17 mouse cellular contexts compared by ENCODE assay signal in genomic region chr2:145881932-145882331, GRCm38 (mm10). TPM values are rescaled to one million over a fixed set of nuclear protein-coding genes. Genes with fewer than 3 reads are reported as not detected.
DNase-seq lines count a peak whose midpoint lies in the region; ATAC-seq and TF ChIP-seq lines count a peak whose summit lies in the region.
"Had no signal": no experiment of that assay in that cellular context is flagged by ENCODE, and none has a peak within 500 bp of the region (broad histone marks: within the 10 kb centered on the region; RNA-seq: fewer than 3 reads in every experiment).

No protein-coding gene starts in this region.

- no peak for TF ChIP-seq POLR2A in bone marrow macrophage, adult 2 months (IDR thresholded peaks at IDR 0.05; ENCODE audit: borderline replicate concordance, low read depth, low read length)

- WGBS in hindbrain, embryonic 11.5 days = 85% methylated on average over 5 of the region's 5 CpGs
- 83% methylated on average over 5 of the region's 5 CpGs for WGBS in hindbrain, embryonic 16.5 days
- WGBS in limb, embryonic 11.5 days = 73% methylated on average over 5 of the region's 5 CpGs

- H3K36me3 ChIP-seq in hindbrain, embryonic 11.5 days (ENCODE audit: control insufficient read depth, insufficient read depth, low read length) = no peaks in the 10 kb centered on the region
- peaks cover 10% of the 10 kb centered on the region for H3K36me3 ChIP-seq in hindbrain, embryonic 16.5 days (ENCODE audit: control insufficient read depth, insufficient read depth, low read length)
- no peaks in the 10 kb centered on the region; the same call in 1 of the 2 replicates for H3K36me3 ChIP-seq in limb, embryonic 11.5 days (ENCODE audit: control insufficient read depth, insufficient read depth, low read length)
- H3K36me3 ChIP-seq: liver, embryonic 13.5 days had no signal

- H3K4me1 ChIP-seq in hindbrain, embryonic 11.5 days (replicated peaks; ENCODE audit: control insufficient read depth, insufficient read depth, low read length) = no peaks in the 10 kb centered on the region
- H3K4me1 ChIP-seq in hindbrain, embryonic 16.5 days (ENCODE audit: control insufficient read depth, insufficient read depth, low read depth, low read length) = no peaks in the 10 kb centered on the region; the same call in 1 of the 2 replicates
- peaks cover 67% of the 10 kb centered on the region for H3K4me1 ChIP-seq in bone marrow macrophage, adult 2 months (ENCODE audit: control insufficient read depth, insufficient read depth, low read length)
- peaks cover 33% of the 10 kb centered on the region for H3K4me1 ChIP-seq in limb, embryonic 11.5 days (ENCODE audit: control insufficient read depth, insufficient read depth, low read length)
- H3K4me1 ChIP-seq: hindbrain, embryonic 15.5 days had no signal

- peak overlapping the region; percentile 36; the same call in 1 of the 2 replicates for H3K27ac ChIP-seq in hindbrain, embryonic 11.5 days (ENCODE audit: low read depth, low read length)
- H3K27ac ChIP-seq in hindbrain, embryonic 16.5 days (ENCODE audit: low read depth, low read length) = no peak overlapping the region
- H3K27ac ChIP-seq in bone marrow macrophage, adult 2 months (ENCODE audit: insufficient read depth, low read depth, low read length) = peak overlapping the region; percentile 89
- peak overlapping the region; percentile 90 for H3K27ac ChIP-seq in limb, embryonic 11.5 days (replicated peaks; ENCODE audit: low read depth, low read length)
- H3K27ac ChIP-seq: hindbrain, embryonic 15.5 days; liver, embryonic 13.5 days had no signal

- H3K9ac ChIP-seq in hindbrain, embryonic 11.5 days (ENCODE audit: low read depth, low read length) = no peak overlapping the region
- H3K9ac ChIP-seq in hindbrain, embryonic 16.5 days (ENCODE audit: low read depth, low read length) = no peak overlapping the region
- H3K9ac ChIP-seq in limb, embryonic 11.5 days (ENCODE audit: low read length) = no peak overlapping the region
- H3K9ac ChIP-seq: hindbrain, embryonic 15.5 days; liver, embryonic 13.5 days; stomach, embryonic 15.5 days had no signal

- ATAC-seq in hindbrain, embryonic 11.5 days (ENCODE audit: low FRiP score) = no peak
- no peak for ATAC-seq in hindbrain, embryonic 16.5 days
- no peak for ATAC-seq in limb, embryonic 11.5 days (ENCODE audit: insufficient number of reproducible peaks, low FRiP score, low TSS enrichment, low read depth)
- ATAC-seq in cerebellum, adult (ENCODE audit: insufficient number of reproducible peaks, low FRiP score, low TSS enrichment) = no peak
- ATAC-seq: forebrain, embryonic 16.5 days had no signal

- no peak for TF ChIP-seq CTCF in bone marrow macrophage, adult 2 months (IDR thresholded peaks at IDR 0.05; ENCODE audit: low read depth, low read length)

- H3K9me3 ChIP-seq in hindbrain, embryonic 11.5 days (ENCODE audit: control insufficient read depth, low read length) = no peaks in the 10 kb centered on the region
- H3K9me3 ChIP-seq in hindbrain, embryonic 16.5 days (ENCODE audit: control insufficient read depth, low read length) = no peaks in the 10 kb centered on the region
- no peaks in the 10 kb centered on the region for H3K9me3 ChIP-seq in limb, embryonic 11.5 days (ENCODE audit: control insufficient read depth, low read length)
- H3K9me3 ChIP-seq: hindbrain, embryonic 15.5 days; liver, embryonic 13.5 days; stomach, embryonic 15.5 days had no signal

- no peak overlapping the region for H3K4me2 ChIP-seq in hindbrain, embryonic 11.5 days (replicated peaks; ENCODE audit: low read depth, low read length)
- no peak overlapping the region for H3K4me2 ChIP-seq in hindbrain, embryonic 16.5 days (ENCODE audit: low read length)
- H3K4me2 ChIP-seq in limb, embryonic 11.5 days (ENCODE audit: low read depth, severe bottlenecking) = 0 out of 2 replicates have a peak overlapping the region, but pooled peaks have one; percentile 10
- H3K4me2 ChIP-seq: hindbrain, embryonic 15.5 days; liver, embryonic 13.5 days; stomach, embryonic 15.5 days had no signal

- no peak overlapping the region for H3K4me3 ChIP-seq in hindbrain, embryonic 11.5 days (ENCODE audit: low read depth, low read length)
- H3K4me3 ChIP-seq in hindbrain, embryonic 16.5 days (ENCODE audit: low read length) = no peak overlapping the region
- H3K4me3 ChIP-seq in bone marrow macrophage, adult 2 months (ENCODE audit: insufficient read depth, low read length) = no peak overlapping the region
- no peak overlapping the region for H3K4me3 ChIP-seq in limb, embryonic 11.5 days (ENCODE audit: low read depth, low read length)
- H3K4me3 ChIP-seq: hindbrain, embryonic 15.5 days; liver, embryonic 13.5 days; stomach, embryonic 15.5 days had no signal

- DNase-seq in adrenal gland, adult 2 months = peak; percentile 23
- no peak for DNase-seq in adrenal gland, adult 18-20 months (ENCODE audit: low spot score in 2 of 2)
- DNase-seq in hindbrain, embryonic 11.5 days (ENCODE audit: low spot score) = no peak
- peak; percentile 51 for DNase-seq in limb, embryonic 11.5 days (ENCODE audit: low spot score)
- no peak for DNase-seq in cerebellum, adult 18-20 months
- DNase-seq: gastrocnemius, postnatal 10 days; liver, embryonic 13.5 days; thymus, postnatal 14 days had no signal

- H3K27me3 ChIP-seq in hindbrain, embryonic 11.5 days (ENCODE audit: control insufficient read depth, insufficient read depth, low read length) = no peaks in the 10 kb centered on the region
- H3K27me3 ChIP-seq in hindbrain, embryonic 16.5 days (replicated peaks; ENCODE audit: control insufficient read depth, insufficient read depth, low read length) = no peaks in the 10 kb centered on the region
- H3K27me3 ChIP-seq in limb, embryonic 11.5 days (ENCODE audit: control insufficient read depth, insufficient read depth, low read length) = no peaks in the 10 kb centered on the region
- H3K27me3 ChIP-seq: CH12.LX; hindbrain, embryonic 15.5 days; liver, embryonic 13.5 days; stomach, embryonic 15.5 days had no signal

RNA-seq across cellular contexts. Expression of gene Naa20, which starts 20.0 kb away (rescaled TPM):
- total RNA-seq in adrenal gland, adult 2 months (2021) = 10 to 100 TPM; 47.3 to 64.1 TPM
- 9.0 and 14.0 TPM in 2 replicates for polyA plus RNA-seq in adrenal gland, adult 2 months (2012; rRNA removed)
- 10 to 100 TPM; 50.6 to 59.5 TPM for total RNA-seq in adrenal gland, adult 18-20 months (2021)
- polyA plus RNA-seq in hindbrain, embryonic 11.5 days (2014; fragmentation: Nextera tagmentation; extraction: Ambion mirVana) = 139 and 146 TPM in 2 replicates
- polyA plus RNA-seq in hindbrain, embryonic 16.5 days (2015; fragmentation: Nextera tagmentation; extraction: Ambion mirVana) = 126 and 139 TPM in 2 replicates
- 77.3 and 85.4 TPM in 2 replicates for polyA plus RNA-seq in bone marrow macrophage, adult 2 months (2012; ENCODE audit: insufficient read depth, insufficient read length, missing spikeins)
- 153 and 159 TPM in 2 replicates for polyA plus RNA-seq in limb, embryonic 11.5 days (2014; fragmentation: Nextera tagmentation; extraction: Ambion mirVana)

RNA-seq across cellular contexts. Expression of gene Cfap61, which starts 52.7 kb away (rescaled TPM):
- total RNA-seq in adrenal gland, adult 2 months (2021) = 10 to 100 TPM; 47.1 to 57.1 TPM
- 36.1 and 37.0 TPM in 2 replicates for polyA plus RNA-seq in adrenal gland, adult 2 months (2012; rRNA removed)
- 10 to 100 TPM; 27.2 to 30.4 TPM for total RNA-seq in adrenal gland, adult 18-20 months (2021)
- polyA plus RNA-seq in hindbrain, embryonic 11.5 days (2014; fragmentation: Nextera tagmentation; extraction: Ambion mirVana) = 1.7 and 2.4 TPM in 2 replicates
- 4.8 and 5.1 TPM in 2 replicates for polyA plus RNA-seq in hindbrain, embryonic 16.5 days (2015; fragmentation: Nextera tagmentation; extraction: Ambion mirVana)
- not detected in 2 replicates for polyA plus RNA-seq in bone marrow macrophage, adult 2 months (2012; ENCODE audit: insufficient read depth, insufficient read length, missing spikeins)
- polyA plus RNA-seq in limb, embryonic 11.5 days (2014; fragmentation: Nextera tagmentation; extraction: Ambion mirVana) = 0.08 and 0.09 TPM in 2 replicates
- total RNA-seq: CH12.LX; monocyte, adult 5-6 weeks; neutrophil, adult 5-6 weeks had no signal

RNA-seq across cellular contexts. Expression of gene Crnkl1, which starts 52.9 kb away (rescaled TPM):
- 10 to 100 TPM; 28.2 to 28.9 TPM for total RNA-seq in adrenal gland, adult 2 months (2021)
- 6.6 and 7.5 TPM in 2 replicates for polyA plus RNA-seq in adrenal gland, adult 2 months (2012; rRNA removed)
- total RNA-seq in adrenal gland, adult 18-20 months (2021) = 10 to 100 TPM; 22.4 to 22.6 TPM
- 42.3 and 43.9 TPM in 2 replicates for polyA plus RNA-seq in hindbrain, embryonic 11.5 days (2014; fragmentation: Nextera tagmentation; extraction: Ambion mirVana)
- polyA plus RNA-seq in hindbrain, embryonic 16.5 days (2015; fragmentation: Nextera tagmentation; extraction: Ambion mirVana) = 18.3 and 19.1 TPM in 2 replicates
- polyA plus RNA-seq in bone marrow macrophage, adult 2 months (2012; ENCODE audit: insufficient read depth, insufficient read length, missing spikeins) = 18.2 and 22.0 TPM in 2 replicates
- 45.8 and 46.9 TPM in 2 replicates for polyA plus RNA-seq in limb, embryonic 11.5 days (2014; fragmentation: Nextera tagmentation; extraction: Ambion mirVana)

Comparison
In these comparisons a context has a peak if more than half of its experiments do, and no peak if none do; other contexts are left out.
1. DNase-seq: peak in adrenal gland, adult 2 months (single experiment) and limb, embryonic 11.5 days (single experiment); none in adrenal gland, adult 18-20 months (0 of 2), hindbrain, embryonic 11.5 days (single experiment) and cerebellum, adult 18-20 months (0 of 2).